Mouse (Mus musculus): ENCODE results near the gene C1qtnf4. TPM values are rescaled to one million over a fixed set of nuclear protein-coding genes. Genes with fewer than 3 reads are reported as not detected.

The C1qtnf4 gene
- polyA plus RNA-seq, 1 experiment from 2014 or later = 5.3 TPM

DNA sequence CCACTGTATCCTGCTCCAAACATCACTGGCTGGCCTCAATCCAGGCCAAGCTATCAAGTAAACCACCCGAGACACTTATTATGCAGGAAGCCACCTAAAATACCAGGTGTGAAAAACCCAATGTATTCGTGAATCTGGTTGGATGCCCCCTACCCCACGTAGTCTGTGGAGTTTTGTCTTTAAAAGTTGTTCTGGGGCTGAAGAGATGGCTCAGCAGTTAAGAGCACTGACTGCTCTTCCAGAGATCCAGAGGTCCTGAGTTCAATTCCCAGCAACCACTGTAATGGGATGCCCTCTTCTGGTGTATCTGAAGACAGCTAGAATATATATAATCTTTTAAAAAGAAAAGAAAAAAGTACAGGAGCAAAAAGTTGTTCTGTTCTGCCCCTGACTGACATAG, 52.7 kb downstream of the C1qtnf4 start:
- Histone ChIP-seq H3K27ac (ENCODE audit: low read length) (no peak overlapping the region), H3K9ac (ENCODE audit: low read length) (no peak overlapping the region), H3K27me3 (ENCODE audit: control insufficient read depth, insufficient read depth, low read length) (no peaks in the 10 kb centered on the region), H3K36me3 (ENCODE audit: control insufficient read depth, insufficient read depth, low read length) (no peaks in the 10 kb centered on the region), H3K4me3 (replicated peaks; ENCODE audit: low read length) (no peak overlapping the region), H3K9me3 (replicated peaks; ENCODE audit: control insufficient read depth, low read length) (no peaks in the 10 kb centered on the region), H3K4me2 (ENCODE audit: low read depth, low read length) (no peak overlapping the region), H3K4me1 (ENCODE audit: control insufficient read depth, insufficient read depth, low read length) (peaks cover 10% of the 10 kb centered on the region)
- WGBS = 73% methylated on average over 3 of the region's 3 CpGs
- no peak for ATAC-seq (ENCODE audit: insufficient read depth, low FRiP score)

DNA sequence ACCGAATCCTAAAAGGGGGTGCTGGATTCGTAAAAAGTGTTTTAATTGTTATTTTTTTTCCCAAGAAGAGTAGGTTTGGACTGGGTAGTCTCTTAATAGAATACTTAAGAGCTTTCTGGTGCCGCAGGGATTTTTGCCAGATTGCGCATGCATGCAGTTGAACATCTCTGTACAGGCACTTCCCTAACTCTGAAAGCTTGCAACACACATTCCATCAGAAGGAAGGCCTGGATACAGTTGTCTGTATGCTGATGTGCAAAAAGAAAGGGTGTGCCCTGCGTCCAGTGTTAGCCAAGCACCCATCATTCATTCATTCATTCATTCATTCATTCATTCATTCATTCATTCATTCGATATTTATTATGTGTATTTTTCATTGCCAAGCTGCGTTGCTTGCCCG, 54.1 kb downstream of the C1qtnf4 start:
- H3K4me2 ChIP-seq (ENCODE audit: low read depth, low read length) = peak overlapping the region; percentile 53
- peaks cover 12% of the 10 kb centered on the region for H3K4me1 ChIP-seq (ENCODE audit: control insufficient read depth, insufficient read depth, low read length)
- no peaks in the 10 kb centered on the region for H3K36me3 ChIP-seq (ENCODE audit: control insufficient read depth, insufficient read depth, low read length)
- H3K9ac ChIP-seq (ENCODE audit: low read length) = peak overlapping the region; percentile 90
- H3K27me3 ChIP-seq (ENCODE audit: control insufficient read depth, insufficient read depth, low read length) = no peaks in the 10 kb centered on the region
- H3K9me3 ChIP-seq (replicated peaks; ENCODE audit: control insufficient read depth, low read length) = no peaks in the 10 kb centered on the region
- ATAC-seq (ENCODE audit: insufficient read depth, low FRiP score) = peak; percentile 19; the same call in 1 of the 2 replicates
- H3K4me3 ChIP-seq (replicated peaks; ENCODE audit: low read length) = peak overlapping the region; percentile 89
- peak overlapping the region; percentile 42; the same call in 1 of the 2 replicates for H3K27ac ChIP-seq (ENCODE audit: low read length)
- WGBS = 40% methylated on average over 8 of the region's 8 CpGs

Other genes starting within 250 kb of the C1qtnf4 start
- gene Nup160, start 208.6 kb upstream of the C1qtnf4 start, polyA plus RNA-seq (2015; fragmentation: Nextera tagmentation; extraction: Ambion mirVana) = 41.0 and 43.4 TPM in 2 replicates
- gene Fnbp4, start 140.5 kb upstream of the C1qtnf4 start, polyA plus RNA-seq (2015; fragmentation: Nextera tagmentation; extraction: Ambion mirVana) = 67.4 and 82.3 TPM in 2 replicates
- gene Agbl2, start 103.1 kb upstream of the C1qtnf4 start, polyA plus RNA-seq (2015; fragmentation: Nextera tagmentation; extraction: Ambion mirVana) = 0.43 and 0.67 TPM in 2 replicates
- gene Mtch2, start 38.7 kb upstream of the C1qtnf4 start, polyA plus RNA-seq (2015; fragmentation: Nextera tagmentation; extraction: Ambion mirVana) = 221 and 238 TPM in 2 replicates
- 29.7 and 32.4 TPM in 2 replicates for gene Kbtbd4, start 18.9 kb downstream of the C1qtnf4 start, polyA plus RNA-seq (2015; fragmentation: Nextera tagmentation; extraction: Ambion mirVana)
- 221 and 234 TPM in 2 replicates for gene Ndufs3, start 19.0 kb downstream of the C1qtnf4 start, polyA plus RNA-seq (2015; fragmentation: Nextera tagmentation; extraction: Ambion mirVana)
- gene Celf1, start 54.5 kb downstream of the C1qtnf4 start, polyA plus RNA-seq (2015; fragmentation: Nextera tagmentation; extraction: Ambion mirVana) = 74.3 and 81.5 TPM in 2 replicates
- 1.5 and 4.8 TPM in 2 replicates for gene Rapsn, start 149.8 kb downstream of the C1qtnf4 start, polyA plus RNA-seq (2015; fragmentation: Nextera tagmentation; extraction: Ambion mirVana)
- 264 and 286 TPM in 2 replicates for gene Psmc3, start 168.1 kb downstream of the C1qtnf4 start, polyA plus RNA-seq (2015; fragmentation: Nextera tagmentation; extraction: Ambion mirVana)
- 43.7 and 51.3 TPM in 2 replicates for gene Slc39a13, start 184.6 kb downstream of the C1qtnf4 start, polyA plus RNA-seq (2015; fragmentation: Nextera tagmentation; extraction: Ambion mirVana)
- gene Spi1, start 196.5 kb downstream of the C1qtnf4 start, polyA plus RNA-seq (2015; fragmentation: Nextera tagmentation; extraction: Ambion mirVana) = 5.1 and 6.7 TPM in 2 replicates
- 0.17 and 0.54 TPM in 2 replicates for gene Mybpc3, start 232.3 kb downstream of the C1qtnf4 start, polyA plus RNA-seq (2015; fragmentation: Nextera tagmentation; extraction: Ambion mirVana)

Measured in stomach, embryonic 16.5 days (tissue).